Mouse (Mus musculus): ENCODE measurements around the gene Slc35f1.

GRCm38 (mm10) chr10:52864936-52865335 is 174.6 kb downstream of the Slc35f1 start:
- TF ChIP-seq CTCF (IDR thresholded peaks at IDR 0.05; ENCODE audit: low read depth, low read length), result no peak
- no peak for TF ChIP-seq POLR2A (IDR thresholded peaks at IDR 0.05; ENCODE audit: extremely low read depth, insufficient read depth, low read length)

Measured in liver, adult 2 months (tissue).